Mouse (Mus musculus) lung, postnatal 10 days (tissue): ENCODE results near the gene Alad.

Experiments
- DNase-seq: peaks from one replicate; pipeline ENCODE4 v3.0.0; 2021

Alad gene

DNA sequence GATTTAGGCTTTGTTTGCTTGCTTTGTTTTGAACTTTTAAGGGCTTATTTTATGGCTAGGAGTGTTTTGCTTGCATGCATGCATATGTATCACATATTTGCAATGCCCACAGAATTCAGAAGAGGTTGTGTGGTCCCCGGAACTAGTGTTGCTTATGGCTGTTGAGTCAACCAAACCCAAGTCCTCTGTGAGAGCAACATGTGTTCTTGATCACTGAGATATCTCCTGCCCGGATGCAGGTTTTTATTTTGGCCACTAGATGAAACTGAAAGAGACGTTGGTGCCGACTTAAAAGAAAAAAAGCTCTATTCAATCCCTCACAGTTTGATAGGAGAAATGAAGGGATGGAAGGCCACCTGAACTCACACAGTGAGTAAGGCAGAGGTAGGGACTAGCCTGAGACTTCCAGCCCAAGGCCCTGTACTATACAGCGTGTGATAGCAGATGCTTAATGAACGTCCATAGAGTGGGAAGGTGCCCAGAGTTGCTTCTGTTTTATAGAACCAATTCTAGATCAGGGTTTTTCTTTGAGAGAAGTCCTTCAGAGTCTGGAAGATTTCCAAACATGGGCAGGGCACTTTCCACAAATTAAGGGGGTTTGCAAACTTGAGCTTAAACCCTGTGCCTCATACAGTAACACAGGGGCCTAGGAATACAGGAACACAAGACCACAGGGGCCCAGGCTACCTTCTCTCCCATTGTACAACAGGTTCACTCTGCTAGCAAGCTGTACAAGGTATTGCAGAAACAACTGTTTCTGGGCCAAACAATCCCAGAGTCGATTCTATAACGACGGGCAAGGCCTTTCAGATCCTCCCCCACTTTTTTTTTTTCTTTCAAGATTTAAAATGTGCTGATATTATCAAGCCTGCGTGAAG is 1.9 kb downstream of the Alad start:
- no peak for DNase-seq

DNA sequence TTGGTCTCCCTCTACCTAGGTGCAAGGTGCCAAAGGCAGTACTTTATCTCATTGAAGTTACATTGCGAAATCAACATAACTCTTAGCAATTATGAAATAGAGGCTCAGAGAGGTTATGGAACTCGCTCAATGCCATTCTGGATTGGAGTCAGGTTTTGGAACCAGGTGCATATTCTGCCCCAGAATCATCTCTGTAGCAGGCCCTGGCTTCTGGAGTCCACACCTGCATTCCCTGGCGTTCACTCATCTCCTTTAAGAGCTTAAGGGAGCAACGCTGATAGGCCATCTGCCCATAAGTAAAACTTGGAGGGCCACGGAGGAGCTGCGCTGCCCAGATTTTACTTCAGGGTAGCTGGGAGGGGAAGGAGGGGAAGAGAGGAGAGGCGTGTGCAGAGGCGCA is 2.7 kb downstream of the Alad start:
- peak; percentile 25 for DNase-seq

DNA sequence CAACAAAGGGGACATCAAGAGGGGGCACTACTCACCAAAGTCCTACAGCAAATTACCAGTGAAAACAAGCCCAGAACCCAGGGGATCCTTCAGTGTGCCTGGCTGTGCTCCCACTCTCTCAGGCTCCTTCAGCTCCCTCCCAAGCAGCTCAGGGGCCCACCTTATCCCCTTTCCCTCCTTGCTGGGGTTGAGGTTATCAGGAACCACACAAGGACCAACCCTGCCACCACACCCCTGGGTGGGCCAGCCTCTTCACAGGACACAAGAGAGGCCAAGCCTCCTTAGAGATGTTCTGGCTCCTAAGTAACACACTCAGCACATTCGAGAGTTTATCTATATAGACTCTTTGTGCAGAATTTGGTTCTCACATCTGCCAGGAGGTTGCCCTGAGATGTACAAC is 3.1 kb downstream of the Alad start:
- no peak for DNase-seq

DNA sequence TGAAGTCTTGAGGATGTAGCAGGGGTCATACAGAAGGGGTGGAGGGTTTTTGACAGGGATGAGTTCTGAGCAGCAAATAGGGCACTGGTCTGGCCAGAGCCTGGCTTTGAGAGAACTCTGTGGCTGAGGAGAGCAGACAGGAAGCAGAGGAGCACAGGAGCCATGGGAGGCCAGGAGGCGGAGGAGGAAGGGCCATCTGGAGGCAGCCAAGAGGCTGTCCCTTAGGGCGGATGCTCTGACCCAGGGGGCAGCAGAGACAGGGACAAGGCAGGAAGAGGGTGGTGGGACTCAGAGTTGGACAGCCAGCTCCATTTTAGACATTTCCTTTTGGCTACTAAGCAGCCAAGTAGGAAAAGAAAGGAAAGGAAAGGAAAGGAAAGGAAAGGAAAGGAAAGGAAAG is 3.6 kb downstream of the Alad start:
- DNase-seq = peak; percentile 78

DNA sequence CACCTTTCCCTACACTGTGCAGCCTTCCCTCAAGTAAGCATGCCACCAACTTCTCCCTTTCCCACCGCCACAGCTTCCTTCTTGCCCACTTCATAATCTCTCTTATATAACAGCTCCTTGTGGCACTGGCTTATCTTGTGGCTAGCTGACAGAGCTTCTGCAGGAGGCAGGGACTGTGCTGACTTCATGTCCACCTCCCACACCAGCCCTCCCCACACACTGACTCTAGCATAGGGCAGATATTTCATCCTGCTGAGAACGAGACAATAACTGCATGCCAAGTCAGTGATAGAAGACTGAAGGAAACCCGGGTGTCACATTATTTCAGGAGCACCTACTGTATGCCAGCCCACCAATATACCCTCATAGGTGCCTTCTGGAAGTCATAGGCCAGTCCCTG is 4.2 kb downstream of the Alad start:
- no peak for DNase-seq

DNA sequence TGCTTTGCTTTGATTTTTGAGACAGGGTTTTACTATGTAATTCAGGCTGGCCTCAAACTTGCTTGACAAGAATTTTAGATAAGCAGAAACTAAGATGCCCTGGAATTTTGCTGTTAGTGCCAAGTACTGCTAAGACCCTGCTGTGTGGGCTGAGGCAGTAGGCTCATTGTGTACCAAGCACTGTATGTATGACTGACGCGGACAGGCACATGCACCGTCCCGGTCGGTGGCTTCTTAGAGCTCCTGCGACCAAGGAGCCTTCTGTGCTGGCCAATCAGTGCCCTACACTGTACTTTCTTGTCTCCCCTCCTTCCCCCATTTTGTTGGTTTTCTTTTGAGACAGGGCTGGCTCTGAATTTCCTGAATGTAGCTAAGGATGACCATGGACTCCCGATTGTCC is 4.7 kb downstream of the Alad start:
- DNase-seq = no peak

DNA sequence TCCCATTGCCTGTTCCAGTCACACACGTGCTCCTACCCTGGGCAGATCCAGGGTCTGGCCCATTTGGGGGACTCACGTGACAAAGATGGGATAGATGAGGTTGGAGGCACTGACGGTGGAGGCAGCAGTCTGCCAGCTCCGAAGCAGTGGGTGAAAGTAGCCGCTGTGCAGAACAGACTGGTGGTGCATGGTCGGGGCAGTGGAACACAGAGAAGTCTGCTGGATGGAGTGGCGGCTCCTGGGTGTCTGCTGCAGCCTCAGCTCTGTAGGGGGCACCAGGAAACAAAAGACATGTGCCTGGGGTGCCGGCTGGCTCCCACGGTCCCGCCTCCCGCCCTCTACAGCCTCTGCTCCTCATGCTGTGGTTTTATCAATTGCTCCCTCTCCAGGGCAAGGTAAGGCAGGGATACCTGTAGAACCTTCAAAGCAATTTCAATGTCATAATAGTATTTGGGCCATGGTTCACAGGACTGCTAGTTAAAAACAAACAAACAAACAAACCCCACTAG is 5.7 kb downstream of the Alad start:
- DNase-seq = no peak

DNA sequence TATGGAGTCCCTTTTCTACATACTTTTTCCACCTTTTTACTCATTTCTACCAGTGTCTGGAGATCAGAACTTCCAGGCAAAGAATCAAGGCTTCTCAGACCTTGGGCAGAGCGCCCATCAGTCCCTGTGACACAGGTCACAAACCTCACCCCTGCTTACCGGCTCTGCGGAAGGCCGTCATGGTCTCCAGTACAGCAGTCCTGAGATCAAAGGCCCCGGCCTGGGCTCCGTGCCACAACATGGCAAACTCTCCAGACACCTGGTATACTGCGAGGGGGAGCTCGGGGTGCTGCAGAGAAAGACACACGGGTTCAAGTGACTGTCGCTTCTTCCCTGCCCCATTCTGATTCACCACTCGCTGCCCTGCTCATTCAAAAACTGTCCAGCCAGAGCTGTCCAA is 9.8 kb downstream of the Alad start:
- DNase-seq = no peak

DNA sequence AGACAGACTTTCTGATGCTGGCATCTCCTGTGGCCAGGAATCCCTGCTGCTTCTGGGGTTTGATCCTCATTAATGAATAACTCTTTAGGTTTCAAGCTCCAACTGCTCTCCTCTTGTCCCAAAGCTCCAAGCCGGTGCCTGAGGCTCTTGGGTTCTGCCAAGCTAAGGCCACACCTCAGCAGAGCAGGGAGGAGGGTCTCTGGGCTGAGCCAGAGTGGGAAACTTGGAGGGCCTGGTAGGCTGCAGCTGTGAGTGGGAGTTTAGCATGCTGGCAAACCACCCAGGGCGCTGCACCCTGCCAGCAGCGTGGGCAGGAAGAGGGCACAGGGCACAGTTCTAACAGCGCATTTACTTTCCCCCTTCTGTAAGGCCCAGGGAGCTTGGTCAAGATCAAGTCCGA is 10.9 kb downstream of the Alad start:
- no peak for DNase-seq

DNA sequence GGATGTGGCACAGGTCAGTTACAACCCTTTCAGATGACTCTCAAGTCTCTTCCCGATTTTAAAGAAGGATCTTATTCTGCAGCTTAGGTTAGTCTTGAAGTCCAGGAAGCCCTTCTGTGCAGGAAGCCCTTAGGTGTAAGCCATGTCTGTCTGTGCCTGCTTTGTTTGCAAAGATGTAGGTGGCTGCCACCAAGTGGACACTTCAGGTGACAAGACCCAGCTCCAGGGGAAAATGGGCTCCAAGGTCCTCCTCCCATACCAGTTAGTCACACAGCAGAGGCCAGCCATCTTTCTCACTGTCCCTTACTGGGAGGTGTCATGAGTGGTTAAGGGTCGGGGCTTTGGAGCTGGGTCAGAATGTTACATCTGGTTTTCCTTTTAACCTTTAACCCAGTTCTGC is 12.9 kb downstream of the Alad start:
- DNase-seq = no peak

DNA sequence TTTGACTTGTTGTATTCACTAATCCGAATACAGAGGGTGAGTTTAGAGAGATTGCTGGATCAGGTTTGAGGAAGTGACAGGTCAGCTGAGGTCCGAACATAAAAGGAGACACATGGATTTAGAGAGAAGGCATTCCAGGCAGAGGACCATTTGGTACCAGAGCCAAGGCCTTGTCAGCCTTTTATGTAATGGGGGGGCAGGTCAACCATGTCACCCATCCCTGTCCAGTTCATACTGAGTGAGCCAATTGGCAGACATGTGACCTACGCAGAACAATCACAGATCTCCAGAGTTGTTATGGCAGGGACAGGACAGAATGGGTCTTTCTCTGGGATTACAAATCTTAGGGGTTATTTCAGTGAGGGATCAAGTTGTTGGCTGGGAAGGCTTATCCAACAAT is 13.7 kb downstream of the Alad start:
- DNase-seq = no peak

DNA sequence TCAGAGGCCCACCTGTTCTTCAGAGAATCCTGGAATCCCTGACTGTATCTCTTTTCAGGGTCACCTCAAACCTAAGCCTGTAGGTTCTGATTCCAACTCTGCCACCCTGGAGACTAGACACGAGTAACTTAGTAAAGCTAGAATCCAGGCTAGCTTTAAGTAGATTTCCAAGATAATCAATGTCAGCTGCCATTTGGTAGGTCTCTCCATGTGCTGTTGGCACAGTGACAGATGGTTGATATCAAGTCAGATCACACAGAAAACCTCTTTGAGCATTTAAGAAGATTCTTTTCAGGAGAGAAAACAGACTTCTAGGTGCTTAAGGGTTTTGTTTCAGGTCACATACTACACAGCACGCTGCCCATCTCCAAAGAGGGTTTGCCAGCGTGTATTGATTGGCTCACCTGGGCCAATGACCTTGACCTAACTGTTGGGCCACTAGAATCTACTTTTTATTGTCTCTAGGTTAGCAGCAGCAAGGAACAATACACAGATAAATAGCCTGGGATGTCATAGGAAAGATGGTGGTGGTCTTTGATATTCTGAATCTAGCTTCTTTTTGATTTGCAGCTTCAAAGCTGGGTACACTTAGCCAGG is 16.2 kb downstream of the Alad start, which contains the start of gene Hdhd3:
Hdhd3 (minus strand) TSS at position 94 of the 597 bp plus-strand sequence.
- no peak for DNase-seq

DNA sequence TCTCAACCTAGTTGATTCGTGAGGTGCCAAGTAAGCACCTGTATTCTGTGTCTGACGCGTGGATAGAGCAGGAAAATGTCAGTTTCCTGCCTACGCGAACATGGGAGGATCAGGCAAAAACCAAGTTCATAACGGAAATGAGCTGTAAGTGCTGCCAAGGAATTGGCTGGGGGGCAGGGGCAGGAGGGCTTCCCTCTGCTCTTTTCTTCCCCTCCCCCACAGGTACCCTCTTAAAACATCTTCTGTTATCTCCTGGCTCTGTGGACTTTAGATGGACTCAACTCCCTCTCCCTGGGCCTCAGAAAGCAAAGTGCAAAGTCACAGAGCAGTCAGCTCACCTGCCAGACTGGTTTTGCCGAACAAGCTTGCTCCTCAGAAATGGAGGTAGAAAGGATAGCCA is 16.7 kb downstream of the Alad start:
- no peak for DNase-seq

DNA sequence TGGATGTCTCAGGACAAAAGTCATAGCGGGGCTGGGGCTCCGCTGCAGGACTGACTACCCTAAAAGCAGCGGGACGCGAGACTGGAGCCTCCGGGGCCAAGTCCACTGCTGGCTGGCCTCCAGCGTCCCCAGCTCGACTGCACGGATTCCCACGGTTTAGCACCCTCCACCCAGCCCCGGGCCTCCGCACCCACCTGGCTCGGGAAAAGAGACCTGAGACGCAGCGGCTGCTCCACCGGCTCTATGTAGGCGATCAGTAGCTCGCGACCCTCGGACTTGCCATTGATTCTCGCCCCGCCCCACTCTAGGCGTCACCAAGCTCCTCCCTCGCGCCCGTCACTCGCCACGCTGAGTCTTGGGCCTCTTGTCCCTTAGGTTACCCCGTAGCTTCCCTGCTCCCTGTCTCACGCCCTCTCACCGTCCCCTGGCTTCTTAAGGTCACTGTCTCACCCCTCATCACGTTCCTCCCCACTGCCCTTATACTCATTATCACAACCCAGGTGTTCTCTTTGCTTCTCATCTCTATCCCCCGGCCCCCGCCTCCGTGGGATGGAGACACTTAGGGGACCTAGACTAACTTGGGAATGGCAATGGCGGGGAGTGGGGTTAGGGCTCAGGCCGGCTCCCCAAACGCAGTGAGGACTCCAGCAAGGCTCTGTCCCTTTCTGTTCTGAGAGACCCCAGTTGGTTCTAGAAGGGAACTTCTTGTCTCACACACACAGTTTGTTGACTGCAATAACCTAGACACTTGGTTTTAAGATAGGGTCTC is 17.6 kb downstream of the Alad start:
- peak; percentile 96 for DNase-seq

DNA sequence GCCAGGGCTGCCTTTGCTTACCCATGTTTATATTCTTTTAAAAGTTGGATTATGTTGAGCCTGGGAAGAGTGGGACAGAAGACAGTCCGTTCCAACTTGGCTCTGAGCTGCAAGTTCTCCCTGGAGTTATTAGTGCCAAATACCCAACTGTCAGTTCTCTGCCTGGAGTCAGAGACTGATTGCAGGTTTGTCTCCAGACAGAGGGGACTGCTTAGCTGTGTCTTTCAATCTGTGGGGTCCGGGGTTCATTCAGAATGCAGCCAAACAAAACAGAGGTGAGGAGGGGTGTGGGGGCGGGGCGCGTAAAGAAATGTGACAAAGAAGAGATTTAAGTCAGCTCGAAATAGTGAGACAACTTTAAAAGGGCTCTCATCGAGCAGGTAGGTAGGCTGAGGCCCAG is 18.2 kb downstream of the Alad start:
- DNase-seq = no peak

DNA sequence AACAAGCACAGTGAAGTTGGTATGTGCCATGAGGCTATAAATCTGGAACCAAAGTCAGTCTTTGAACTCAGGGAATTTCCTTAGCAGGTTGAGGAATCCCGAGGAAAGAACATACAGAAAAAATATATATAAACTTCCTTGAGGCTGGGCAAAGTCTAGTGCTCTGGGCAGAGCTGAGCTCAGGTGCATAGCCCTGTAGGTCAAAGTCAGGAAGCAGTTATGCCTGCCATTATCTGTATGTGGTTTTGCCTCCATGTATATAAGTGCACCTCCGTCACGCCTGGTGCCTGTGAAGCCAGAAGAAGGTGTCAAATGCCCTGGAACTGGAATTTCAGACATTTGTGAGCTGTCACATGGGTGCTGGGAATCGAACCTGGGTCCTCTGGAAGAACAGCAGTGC is 18.9 kb downstream of the Alad start:
- no peak for DNase-seq

DNA sequence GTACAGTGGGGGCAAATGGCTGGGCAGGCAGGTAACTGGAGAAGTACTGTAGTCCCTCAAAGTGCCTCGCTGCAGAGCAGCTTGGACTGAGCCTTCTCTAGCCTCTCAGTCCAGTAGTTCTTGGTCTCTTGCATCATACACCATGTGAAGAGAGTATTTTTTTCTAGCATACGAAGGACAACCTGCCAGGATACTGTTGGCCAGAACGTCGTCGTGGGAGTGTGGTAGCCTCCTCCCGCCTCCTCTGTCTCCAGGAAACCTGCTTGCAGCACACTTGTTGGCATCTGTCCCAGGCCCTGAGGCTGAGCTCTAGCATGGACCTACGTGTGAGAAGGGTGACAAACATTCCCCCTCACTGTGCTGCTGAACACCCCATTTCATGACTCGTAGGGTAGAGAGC is 22.9 kb downstream of the Alad start:
- peak; percentile 77 for DNase-seq

DNA sequence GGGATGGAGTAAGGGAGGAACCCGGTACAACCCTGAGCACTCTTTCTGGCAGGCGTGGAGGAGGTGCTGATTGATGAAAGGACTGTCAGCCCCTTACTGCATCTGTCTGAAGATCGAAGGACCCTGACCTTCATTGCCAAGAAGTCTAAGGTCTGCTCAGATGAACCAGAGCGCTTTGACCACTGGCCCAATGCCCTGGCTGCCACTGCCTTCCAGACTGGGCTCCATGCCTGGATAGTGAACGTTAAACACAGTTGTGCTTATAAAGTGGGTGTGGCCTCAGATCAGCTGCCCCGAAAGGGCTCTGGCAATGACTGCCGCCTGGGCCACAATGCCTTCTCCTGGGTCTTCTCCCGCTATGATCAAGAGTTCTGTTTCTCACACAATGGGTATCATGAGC is 23.8 kb downstream of the Alad start:
- peak; percentile 79 for DNase-seq

DNA sequence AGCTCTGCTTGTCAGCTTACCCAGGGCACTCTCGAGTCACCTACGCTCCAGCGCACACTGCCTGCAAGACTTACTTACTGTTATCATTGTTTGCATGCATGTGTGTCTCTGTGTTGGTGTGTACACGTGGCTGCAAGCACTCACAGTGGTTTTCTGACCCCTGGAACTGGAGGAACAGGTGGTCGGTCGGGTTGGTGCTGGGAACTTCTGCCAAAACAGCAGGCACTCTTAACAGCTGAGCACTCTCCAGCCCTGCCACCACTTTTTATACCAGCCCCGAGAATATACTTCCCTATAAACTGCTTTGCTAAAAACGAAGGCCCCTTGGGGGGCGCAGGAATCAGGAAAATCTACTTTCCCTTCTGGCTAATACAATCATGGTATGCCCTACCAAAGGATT is 25.5 kb downstream of the Alad start:
- DNase-seq = no peak

DNA sequence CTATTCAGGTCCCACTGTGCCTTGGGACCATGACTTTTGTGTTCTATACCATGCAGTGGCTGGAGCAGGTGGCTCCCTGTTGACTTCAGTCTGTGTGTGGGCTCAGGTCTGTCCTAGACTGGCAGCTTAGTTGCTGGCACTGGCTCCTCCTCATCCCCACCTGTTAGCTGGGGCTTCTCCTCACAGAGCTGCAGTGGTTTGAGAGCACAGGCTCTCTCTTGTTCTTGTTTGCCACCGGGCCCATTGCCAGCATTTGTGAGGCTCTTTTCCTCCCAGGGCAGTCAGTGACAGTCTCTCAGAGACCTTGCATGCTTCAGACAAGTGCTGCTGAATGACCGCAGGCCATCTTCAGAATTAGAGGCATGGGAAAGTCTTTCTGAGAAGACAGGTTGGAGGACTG is 27.0 kb downstream of the Alad start:
- DNase-seq = no peak

DNA sequence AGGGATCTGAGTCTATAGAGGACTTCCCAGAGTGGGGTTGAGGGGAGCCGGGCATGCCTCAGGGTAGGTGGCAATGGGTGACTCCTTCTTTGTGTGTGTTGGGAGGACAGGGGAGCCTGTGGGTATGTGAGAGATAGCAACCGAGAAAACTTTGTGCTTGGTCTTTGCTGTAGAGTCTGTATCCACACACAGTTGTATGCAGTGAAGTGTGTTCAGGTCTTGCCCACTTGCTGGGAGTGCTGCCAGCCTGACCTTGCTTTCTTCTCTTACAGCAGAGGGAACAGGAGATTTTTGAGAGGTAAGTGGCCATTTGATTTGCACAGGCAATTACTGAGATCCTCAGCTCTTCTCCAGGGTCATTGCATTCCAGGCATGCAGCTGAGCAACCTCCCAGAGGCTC is 31.8 kb downstream of the Alad start:
- no peak for DNase-seq

DNA sequence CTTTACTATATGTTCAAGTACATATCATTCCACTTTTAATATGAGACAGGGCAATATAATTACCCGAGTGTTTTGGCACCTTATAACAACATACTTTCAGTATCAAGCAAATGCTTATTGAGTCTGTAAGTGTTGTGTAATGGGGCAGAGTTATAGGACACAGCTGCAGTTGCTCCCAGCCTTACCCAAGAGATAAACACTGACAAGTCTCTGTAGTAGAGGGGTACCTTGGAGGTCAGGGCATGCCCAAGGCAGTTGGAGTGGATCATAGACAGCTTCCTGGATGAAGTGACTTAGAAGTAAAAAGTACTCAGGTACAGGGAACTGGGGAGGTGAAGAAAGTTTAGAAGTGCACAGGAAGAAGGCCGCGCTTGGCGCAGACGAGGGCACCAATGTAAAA is 32.5 kb downstream of the Alad start:
- no peak for DNase-seq

DNA sequence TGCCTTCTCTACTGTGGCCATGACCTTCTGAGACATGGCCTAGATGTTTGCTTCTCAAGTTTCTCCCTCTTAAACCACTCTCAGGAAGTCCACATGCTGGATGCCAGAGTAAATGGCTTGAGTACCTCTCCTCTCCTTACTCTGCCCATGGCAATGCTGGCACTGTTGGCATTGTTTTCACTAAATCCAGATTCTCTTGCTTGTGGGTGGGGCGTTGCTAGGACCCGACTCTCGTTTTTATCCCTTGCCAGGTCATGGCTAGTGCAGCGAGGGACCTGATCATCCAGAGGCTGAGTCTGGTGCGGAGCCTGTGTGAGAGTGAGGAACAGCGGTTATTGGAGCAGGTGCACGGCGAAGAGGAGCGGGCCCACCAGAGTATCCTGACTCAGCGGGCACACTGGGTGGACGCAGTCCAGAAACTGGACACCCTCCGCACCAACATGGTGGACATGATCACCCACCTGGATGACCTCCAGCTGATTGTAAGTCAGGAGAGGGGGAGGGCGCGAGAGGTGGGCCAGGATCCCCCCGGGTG is 33.5 kb downstream of the Alad start:
- peak; percentile 39 for DNase-seq
